Mouse (Mus musculus) heart, embryonic 16.5 days (tissue): Measurements from ENCODE around the gene Cldn6. TPM values are rescaled to one million over a fixed set of nuclear protein-coding genes. Genes with fewer than 3 reads are reported as not detected.

Source experiments
- ATAC-seq: fragments of 200-750 bp; cut with Nextera tagmentation; replicated peaks from 2 replicates; pipeline ENCODE4 v1.8.0; 2017; ENCODE audit warnings: moderate number of reproducible peaks; ENCODE audit not compliant: insufficient read depth, low FRiP score; ENCODE audit errors: extremely low read depth
- H3K27ac ChIP-seq: fragments of 300-500 bp; sonication (generic); 2 replicates; pipeline ENCODE4 v1.5.1; 2014; ENCODE audit warnings: mild to moderate bottlenecking, low read length, control low read depth, moderate library complexity
- H3K27me3 ChIP-seq: fragments of 300-500 bp; sonication (generic); 2 replicates; pipeline ENCODE4 v1.6.1; 2014; ENCODE audit warnings: low read length, mixed read lengths; ENCODE audit not compliant: control insufficient read depth, insufficient read depth
- H3K36me3 ChIP-seq: fragments of 300-500 bp; sonication (generic); 2 replicates; pipeline ENCODE4 v1.6.1; 2014; ENCODE audit not compliant: control insufficient read depth, insufficient read depth
- H3K4me1 ChIP-seq: fragments of 300-500 bp; sonication (generic); 2 replicates; pipeline ENCODE4 v1.6.1; 2014; ENCODE audit warnings: low read length, mixed read lengths; ENCODE audit not compliant: control insufficient read depth, insufficient read depth
- H3K4me2 ChIP-seq: fragments of 300-500 bp; sonication (generic); 2 replicates; pipeline ENCODE4 v1.6.1; 2014; ENCODE audit warnings: low read depth, mild to moderate bottlenecking, control low read depth, low read length
- H3K4me3 ChIP-seq: fragments of 300-500 bp; sonication (generic); 2 replicates; pipeline ENCODE4 v1.5.1; 2014; ENCODE audit warnings: mild to moderate bottlenecking, control low read depth, low read length
- H3K9ac ChIP-seq: fragments of 300-500 bp; sonication (generic); 2 replicates; pipeline ENCODE4 v1.6.1; 2014; ENCODE audit warnings: low read length, control low read depth
- H3K9me3 ChIP-seq: fragments of 300-500 bp; sonication (generic); replicated peaks from 2 replicates; pipeline ENCODE4 v1.6.1; 2016; ENCODE audit warnings: low read length; ENCODE audit not compliant: control insufficient read depth
- WGBS: fragments of 180-500 bp; shearing (Covaris S2); extraction: QIAGEN DNeasy Blood & Tissue Kit; methylation state at CpG from one replicate; pipeline ENCODE4 v1.1.7; 2014; 5-methylcytosine and 5-hydroxymethylcytosine counted together
- polyA plus RNA-seq: library from polyadenylated mRNA; unstranded; fragments of >200 nt; fragmentation: Nextera tagmentation; extraction: Ambion mirVana; gene quantifications from 2 replicates; pipeline ENCODE4 v1.2.1, GENCODE M21; 2015

Gene Cldn6
- polyA plus RNA-seq: 1.7 and 15.9 TPM in 2 replicates

DNA sequence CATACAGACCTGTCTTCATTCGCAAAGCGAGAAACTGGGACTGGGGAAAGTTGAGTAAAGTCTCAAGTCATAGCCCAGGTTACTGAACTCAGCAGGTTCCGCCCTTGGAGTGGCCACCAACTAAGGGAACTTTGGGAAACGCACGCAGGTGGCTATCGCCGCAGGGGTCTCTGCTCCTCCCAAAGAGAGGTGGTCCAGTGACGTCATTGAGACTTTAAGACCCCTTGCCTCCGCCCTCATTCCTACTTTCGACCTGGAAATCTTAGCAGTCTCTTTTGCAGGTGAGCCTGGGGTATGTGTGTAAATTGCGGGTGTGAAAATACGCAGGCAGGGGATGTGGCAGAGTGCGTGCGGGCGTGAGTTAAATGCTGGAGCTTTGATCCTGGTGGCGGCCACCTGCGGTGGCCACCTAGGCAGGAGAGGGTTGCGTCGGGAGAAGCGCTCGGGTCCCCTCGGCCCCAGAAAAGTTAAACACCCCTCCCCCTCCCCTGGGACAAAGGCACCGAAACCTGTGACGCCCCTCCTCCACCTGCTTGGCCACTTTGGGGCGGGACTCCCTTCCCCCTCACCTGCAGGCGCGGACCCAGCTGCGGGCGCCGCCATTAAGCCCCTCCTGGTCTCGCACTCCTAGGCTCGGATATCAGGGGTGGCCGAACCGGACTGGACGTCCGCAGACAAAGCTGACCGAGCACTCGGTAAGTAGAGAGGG, at the start of gene Cldn6:
Gene Cldn6 (plus strand): TSS at position 123 of the 709 bp plus-strand sequence.
- Histone ChIP-seq H3K4me3 (peak within 1 kb of the TSS; percentile 25), H3K4me2 (peak within 1 kb of the TSS; percentile 29), H3K27ac (no peak within 1 kb of the TSS), H3K27me3 (peaks cover 54% of the 10 kb centered on the region), H3K9me3 (no peaks in the 10 kb centered on the region), H3K4me1 (peaks cover 22% of the 10 kb centered on the region), H3K36me3 (no peaks in the 10 kb centered on the region), H3K9ac (no peak within 1 kb of the TSS)
- WGBS: 4% methylated on average over 37 of the region's 38 CpGs
- ATAC-seq: no peak

DNA sequence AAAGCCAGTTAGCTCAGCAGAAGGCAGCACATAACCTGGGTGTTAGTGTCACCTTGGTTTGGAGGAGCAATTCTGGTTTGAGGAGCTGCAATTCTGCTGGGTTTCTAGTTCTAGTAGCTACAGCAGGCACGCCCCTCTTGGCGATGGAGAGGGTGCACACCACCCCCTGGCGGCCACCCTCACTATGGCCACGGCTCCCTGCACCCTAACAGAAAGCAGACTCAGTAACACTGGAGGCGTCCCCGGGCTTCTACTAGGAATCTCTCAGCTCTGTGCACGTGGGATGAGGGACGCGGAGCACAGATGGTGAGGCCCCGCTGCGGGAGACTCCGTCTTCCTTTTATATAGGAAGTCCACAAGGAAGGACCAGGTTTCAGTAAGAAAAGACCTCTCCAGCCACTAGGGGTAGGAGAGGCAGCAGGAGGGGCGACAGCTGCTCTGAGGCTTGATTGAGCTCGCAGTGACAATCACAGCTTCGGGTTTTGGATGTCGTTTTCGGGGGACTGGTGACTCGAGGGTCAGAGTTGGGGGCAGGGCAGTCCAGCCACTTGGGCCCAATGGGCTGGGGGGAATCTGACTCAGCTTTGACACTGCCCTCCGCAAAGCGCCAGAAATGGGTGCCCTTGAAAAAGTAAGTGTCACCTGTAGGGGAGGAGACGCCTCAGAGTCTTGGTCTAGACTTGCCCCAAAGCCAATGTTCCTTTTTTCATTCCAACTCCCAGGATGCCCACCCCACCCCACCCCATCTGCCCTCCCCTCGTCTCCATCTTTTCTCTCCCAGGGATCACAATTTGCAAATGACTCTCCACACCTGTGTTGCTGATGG, 48.6 kb upstream of the Cldn6 start:
- peak overlapping the region; percentile 65 for H3K4me2 ChIP-seq
- H3K4me3 ChIP-seq: peak overlapping the region; percentile 33
- H3K4me1 ChIP-seq: peaks cover 3% of the 10 kb centered on the region; the same call in 1 of the 2 replicates
- ATAC-seq: peak; percentile 77
- no peaks in the 10 kb centered on the region for H3K9me3 ChIP-seq
- 0 out of 2 replicates have a peak overlapping the region, but pooled peaks have one; percentile 49 for H3K9ac ChIP-seq
- H3K27ac ChIP-seq: no peak overlapping the region
- H3K27me3 ChIP-seq: peaks cover 6% of the 10 kb centered on the region
- WGBS: 13% methylated on average over 22 of the region's 22 CpGs
- H3K36me3 ChIP-seq: no peaks in the 10 kb centered on the region

DNA sequence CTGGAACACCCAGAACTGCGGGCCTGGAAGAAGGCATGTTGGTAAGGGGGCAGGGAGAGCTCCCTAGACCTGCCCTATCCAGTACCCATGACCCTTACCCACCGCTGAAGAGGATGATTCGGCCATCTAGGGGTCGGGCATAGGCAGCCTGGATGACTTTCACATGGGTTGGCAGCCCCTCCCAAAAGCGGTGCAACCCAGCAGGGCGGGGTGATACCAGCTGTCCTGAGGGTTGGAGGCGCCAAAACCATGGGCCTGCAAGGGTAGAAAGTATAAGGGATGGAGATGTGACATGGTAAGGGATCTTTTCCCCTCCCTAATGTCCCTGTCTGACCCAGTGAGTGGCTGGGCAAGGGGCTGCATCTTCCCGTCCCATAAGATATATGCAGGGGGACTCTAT, 47.8 kb upstream of the Cldn6 start:
- H3K27ac ChIP-seq: no peak overlapping the region
- no peak overlapping the region for H3K9ac ChIP-seq
- H3K4me1 ChIP-seq: peaks cover 3% of the 10 kb centered on the region; the same call in 1 of the 2 replicates
- H3K4me3 ChIP-seq: no peak overlapping the region
- no peak for ATAC-seq
- H3K4me2 ChIP-seq: no peak overlapping the region
- peaks cover 6% of the 10 kb centered on the region for H3K27me3 ChIP-seq
- 68% methylated on average over 8 of the region's 8 CpGs for WGBS
- no peaks in the 10 kb centered on the region for H3K36me3 ChIP-seq
- H3K9me3 ChIP-seq: no peaks in the 10 kb centered on the region

DNA sequence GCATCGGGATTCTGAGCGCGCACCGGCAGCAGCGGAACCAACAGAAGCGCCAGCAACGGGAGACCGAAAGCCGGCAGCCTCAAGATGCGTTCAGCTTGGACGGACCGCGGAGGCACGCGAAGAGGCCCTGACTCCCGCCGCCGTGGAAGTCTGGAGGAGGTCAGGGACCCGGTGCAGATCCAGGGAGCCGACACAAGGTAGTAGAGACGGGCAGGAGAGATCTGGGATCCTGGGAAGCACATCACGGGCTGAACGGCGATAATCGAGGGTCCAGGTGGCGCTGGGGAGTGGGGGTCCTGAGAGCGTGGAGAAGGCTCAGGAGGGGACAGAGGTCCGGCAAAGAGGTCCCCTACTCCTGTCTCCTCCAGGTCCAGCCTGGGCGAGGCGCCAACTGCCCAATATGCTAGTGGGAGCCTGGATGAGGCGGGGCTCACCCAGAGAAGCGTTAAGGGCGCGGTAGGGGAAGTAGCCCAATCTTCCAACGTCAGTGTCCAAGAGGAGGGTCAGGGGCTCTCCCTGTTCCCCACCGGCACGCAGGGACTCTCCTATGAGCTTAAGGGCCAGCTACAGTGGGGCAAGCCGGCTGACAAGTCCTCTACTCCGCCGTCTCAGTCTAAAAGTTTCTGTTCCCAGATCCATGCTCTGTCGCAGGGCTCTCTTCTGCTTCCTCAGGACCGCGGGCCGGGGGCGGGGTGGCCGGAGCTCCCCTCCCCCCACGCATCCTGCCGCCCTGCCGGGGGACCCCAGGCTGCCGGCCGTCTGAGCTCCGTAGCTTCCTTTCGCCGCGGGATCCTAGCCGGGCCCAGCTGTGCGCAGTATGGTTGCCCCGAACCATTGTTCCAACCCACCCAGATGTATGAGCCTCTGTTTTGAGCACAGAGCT, 34.2 kb upstream of the Cldn6 start, which contains the start of gene Mmp25:
Gene Mmp25 (minus strand): TSS at position 665 of the 883 bp plus-strand sequence.
- peaks cover 5% of the 10 kb centered on the region for H3K4me1 ChIP-seq

DNA sequence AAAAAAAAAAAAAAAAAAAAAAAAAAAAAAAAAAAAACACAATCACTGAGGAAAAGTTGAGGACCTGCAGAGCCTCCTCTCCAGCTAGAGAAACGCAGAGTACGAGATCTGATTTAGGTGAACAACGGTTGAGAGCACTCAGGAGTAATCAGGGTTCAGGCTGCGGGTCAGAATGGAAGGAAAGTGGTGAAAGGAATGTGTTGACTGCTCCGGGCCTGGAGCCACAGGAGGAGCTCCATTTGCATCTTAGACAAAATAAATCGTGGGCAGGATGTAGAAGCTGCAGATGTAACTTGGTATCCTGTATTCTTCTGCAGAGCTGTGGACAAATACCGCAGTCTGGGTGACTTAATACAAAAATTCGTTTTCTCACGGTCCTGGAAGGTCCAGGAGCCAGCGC, 33.2 kb upstream of the Cldn6 start:
- WGBS: 24% methylated on average over 10 of the region's 10 CpGs
- Histone ChIP-seq H3K9me3 (peaks cover 5% of the 10 kb centered on the region; the same call in 1 of the 2 replicates), H3K4me1 (peaks cover 5% of the 10 kb centered on the region), H3K4me3 (no peak overlapping the region), H3K9ac (no peak overlapping the region), H3K36me3 (no peaks in the 10 kb centered on the region), H3K27ac (no peak overlapping the region), H3K27me3 (peaks cover 13% of the 10 kb centered on the region), H3K4me2 (no peak overlapping the region)
- ATAC-seq: no peak

More for the DNA sequence above, 34.2 kb upstream of the Cldn6 start, which contains the start of gene Mmp25:
- H3K4me2 ChIP-seq: peak within 1 kb of the TSS; percentile 82
- 0 out of 2 replicates have a peak, but pooled peaks have one; percentile 10 for ATAC-seq
- H3K9ac ChIP-seq: peak within 1 kb of the TSS; percentile 68
- H3K27me3 ChIP-seq: peaks cover 13% of the 10 kb centered on the region
- no peaks in the 10 kb centered on the region for H3K36me3 ChIP-seq
- peak within 1 kb of the TSS; percentile 60 for H3K4me3 ChIP-seq
- 2% methylated on average over 58 of the region's 58 CpGs for WGBS
- H3K9me3 ChIP-seq: peaks cover 5% of the 10 kb centered on the region; the same call in 1 of the 2 replicates
- H3K27ac ChIP-seq: no peak within 1 kb of the TSS

DNA sequence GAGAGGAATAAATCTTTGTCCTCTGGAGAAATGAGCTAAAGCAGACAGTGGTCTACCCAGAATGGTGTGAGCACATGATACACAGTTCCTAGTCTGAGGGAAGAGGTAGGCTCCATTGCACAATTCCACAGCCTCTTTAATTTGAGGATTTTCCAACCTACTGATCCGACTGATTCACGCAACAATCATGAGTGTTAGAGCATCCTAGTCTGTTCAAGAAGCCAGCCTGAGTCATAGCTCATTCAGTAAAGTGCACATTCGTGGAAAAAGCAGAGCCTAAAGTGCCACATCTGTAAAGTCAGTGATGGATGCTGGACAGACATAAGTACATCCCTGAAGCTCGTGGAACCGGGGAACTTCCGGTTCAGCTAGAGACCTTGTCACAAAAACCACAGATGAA, 27.7 kb upstream of the Cldn6 start:
- no peak overlapping the region for H3K27ac ChIP-seq
- no peaks in the 10 kb centered on the region for H3K36me3 ChIP-seq
- no peak for ATAC-seq
- H3K9ac ChIP-seq: no peak overlapping the region
- H3K4me3 ChIP-seq: no peak overlapping the region
- H3K4me1 ChIP-seq: no peaks in the 10 kb centered on the region
- no peaks in the 10 kb centered on the region for H3K9me3 ChIP-seq
- no peak overlapping the region for H3K4me2 ChIP-seq
- no peaks in the 10 kb centered on the region for H3K27me3 ChIP-seq
- WGBS: 67% methylated on average over 6 of the region's 6 CpGs

DNA sequence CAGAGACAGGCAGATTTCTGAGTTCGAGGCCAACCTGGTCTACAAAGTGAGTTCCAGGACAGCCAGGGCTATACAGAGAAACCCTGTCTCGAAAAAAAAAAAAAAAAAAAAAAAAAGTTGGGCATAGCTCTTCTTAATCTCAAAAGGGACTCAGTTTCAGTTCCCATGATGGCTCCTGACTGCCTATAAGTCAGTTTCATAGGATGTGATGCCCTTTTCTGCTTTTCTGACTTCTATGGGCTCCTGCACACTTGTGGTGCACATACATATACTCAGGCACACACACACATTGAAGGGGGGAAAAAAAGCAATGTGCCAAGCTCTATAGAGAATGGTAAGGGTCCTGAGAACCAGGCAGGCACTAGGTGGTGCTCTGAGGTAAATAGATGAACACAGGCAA, 25.7 kb upstream of the Cldn6 start:
- no peak for ATAC-seq
- WGBS: 67% methylated on average over 1 of the region's 2 CpGs
- no peaks in the 10 kb centered on the region for H3K4me1 ChIP-seq

DNA sequence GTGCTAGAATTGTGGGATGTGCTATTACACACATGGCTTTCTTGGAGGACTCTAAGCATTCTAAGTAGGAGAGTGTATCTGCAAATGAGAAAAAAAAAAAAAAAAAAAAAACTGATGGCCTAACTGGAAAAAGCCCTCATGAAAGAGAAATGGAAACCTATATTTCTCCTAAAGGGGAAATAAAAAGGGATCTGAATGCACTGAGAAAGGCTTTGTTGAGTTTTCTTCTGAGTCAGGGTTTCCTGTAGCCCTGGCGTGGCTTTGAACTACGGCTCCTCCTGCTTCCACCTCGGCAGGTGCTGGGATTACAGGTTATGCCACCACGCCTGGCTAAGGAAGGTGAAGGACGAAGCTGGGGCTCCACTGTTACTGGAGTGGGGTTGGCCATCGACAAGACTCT, 25.0 kb upstream of the Cldn6 start:
- no peak overlapping the region for H3K9ac ChIP-seq
- H3K4me2 ChIP-seq: no peak overlapping the region

More for the DNA sequence above, 25.7 kb upstream of the Cldn6 start:
- 0 out of 2 replicates have a peak, but pooled peaks cover 2% of the 10 kb centered on the region for H3K27me3 ChIP-seq
- H3K27ac ChIP-seq: no peak overlapping the region
- H3K9me3 ChIP-seq: no peaks in the 10 kb centered on the region
- H3K4me3 ChIP-seq: no peak overlapping the region
- no peak overlapping the region for H3K4me2 ChIP-seq
- no peak overlapping the region for H3K9ac ChIP-seq
- H3K36me3 ChIP-seq: no peaks in the 10 kb centered on the region

More for the DNA sequence above, 25.0 kb upstream of the Cldn6 start:
- Histone ChIP-seq H3K9me3 (no peaks in the 10 kb centered on the region), H3K4me1 (no peaks in the 10 kb centered on the region), H3K36me3 (no peaks in the 10 kb centered on the region), H3K27me3 (0 out of 2 replicates have a peak, but pooled peaks cover 2% of the 10 kb centered on the region), H3K27ac (no peak overlapping the region), H3K4me3 (no peak overlapping the region)
- ATAC-seq: no peak
- 45% methylated on average over 6 of the region's 6 CpGs for WGBS
